Mouse (Mus musculus) spleen, postnatal 14 days (tissue): ENCODE results near the gene Wwc2.

Experiments used
- DNase-seq, 2 experiments: peaks; one replicate each; pipeline ENCODE4 v3.0.0; 2021 to 2022; ENCODE audit warnings: low spot score in 2 of 2

The Wwc2 gene

DNA sequence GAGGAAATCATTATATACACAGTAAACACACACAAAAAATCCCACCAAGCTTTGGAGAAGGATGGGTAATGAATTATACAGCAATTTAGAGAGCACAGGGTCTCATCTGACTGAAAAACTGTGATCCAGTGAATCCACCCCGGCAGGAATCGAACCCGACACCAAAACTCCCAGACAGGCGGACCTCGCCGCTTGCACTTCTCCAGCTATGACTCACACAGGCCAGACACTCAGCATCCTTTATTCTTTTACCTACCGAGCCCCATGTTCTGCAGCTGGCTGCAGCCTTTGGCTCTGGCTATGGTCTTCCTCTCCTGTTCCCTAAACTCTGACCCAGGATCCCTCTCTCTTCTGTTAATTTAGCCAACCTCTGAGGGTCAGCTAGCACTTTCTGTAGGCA is 85.5 kb downstream of the Wwc2 start:
- no peak for DNase-seq

DNA sequence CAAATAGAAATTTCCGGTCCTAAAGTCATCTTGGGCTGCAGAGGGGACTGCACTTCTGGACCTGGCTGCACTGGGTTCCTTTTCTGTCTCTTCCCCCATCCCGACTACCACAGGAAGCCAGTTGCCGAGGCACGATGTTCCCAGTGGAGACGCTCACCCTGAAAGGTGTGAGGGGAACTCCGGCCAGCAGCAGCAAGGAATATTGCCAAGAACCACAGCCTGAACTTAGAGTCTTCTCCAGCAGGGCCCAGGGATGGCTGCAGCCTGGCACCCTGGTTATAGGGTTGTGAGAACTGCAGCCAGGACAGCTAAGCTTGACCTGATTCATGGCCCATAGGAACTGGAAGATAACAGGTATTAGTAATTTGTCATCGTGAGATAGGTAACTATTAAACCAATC is 86.7 kb downstream of the Wwc2 start:
- DNase-seq = no peak

DNA sequence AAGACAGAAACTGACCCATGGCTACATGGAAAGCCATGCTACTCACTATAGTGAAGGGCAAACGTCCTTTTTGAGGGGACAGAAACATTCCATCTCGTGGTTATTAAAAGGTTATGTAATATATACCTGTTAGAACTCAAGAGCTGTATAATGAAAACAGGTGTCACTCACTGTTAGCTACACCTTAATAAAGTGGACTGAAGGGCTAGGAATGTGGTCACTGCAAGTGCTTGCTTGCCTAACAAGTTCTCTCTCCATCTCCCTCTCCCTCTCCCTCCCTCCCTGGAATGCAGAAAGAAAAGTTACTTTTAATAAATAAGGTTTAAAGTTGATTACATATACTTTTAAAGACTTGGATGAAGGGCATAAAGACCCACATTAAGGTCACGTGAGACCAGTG is 88.0 kb downstream of the Wwc2 start:
- DNase-seq = no peak

DNA sequence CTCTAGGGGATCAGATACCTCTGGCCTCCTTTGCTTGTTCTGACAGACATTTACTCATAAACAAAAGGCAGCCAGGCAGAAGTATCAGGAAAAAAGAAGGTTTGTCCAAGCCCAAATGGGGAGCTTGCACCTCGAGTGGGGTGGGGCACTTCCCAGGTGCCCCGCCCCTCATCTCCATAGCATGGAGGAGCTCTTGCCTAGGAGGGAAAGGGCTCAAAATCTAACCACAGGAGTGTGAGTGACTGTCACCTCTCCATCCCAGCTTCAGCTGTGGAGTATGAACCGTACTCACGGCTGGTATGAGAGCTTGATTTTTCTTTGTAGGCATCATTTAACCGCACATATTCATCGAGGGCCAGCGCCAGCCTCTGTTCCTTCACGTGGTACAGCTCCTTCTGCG is 90.4 kb downstream of the Wwc2 start:
- no peak for DNase-seq

DNA sequence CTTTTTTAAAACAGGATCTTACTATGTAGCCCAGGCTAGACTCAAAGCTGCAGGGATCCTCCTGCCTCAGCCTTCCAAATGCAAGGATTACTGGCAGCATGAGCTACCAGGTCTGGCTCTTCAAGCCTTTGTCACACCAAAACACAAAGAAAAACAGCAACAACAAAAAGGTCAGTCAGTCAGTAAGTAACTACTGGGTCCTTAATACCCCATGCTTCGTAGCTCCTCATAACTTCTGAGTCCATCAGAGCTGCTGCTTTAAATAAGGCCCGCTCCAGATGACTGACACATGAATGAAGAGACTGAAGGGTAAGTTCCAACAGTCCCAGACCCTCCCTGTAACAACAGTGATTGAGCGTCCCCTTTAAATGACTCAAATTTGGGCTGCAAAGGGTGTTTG is 90.8 kb downstream of the Wwc2 start:
- no peak for DNase-seq

DNA sequence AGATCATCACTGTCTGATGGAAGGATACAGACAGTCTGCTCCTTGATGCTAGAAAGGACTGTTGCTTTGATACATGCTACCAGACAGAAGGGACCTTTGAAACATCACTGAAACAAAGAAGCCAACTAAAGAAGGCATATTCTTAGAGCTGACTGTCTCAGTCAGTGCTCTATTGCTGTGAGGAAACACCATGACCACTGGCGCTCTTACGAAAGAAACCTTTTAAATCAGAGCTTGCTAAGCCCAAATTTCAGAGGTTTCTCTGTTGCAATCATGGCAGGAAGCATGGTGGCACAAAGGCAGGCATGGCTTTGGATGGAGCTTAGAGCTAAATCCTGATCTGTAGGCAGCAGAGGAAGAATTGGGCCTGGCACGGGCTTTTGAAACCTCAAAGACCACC is 98.3 kb downstream of the Wwc2 start:
- DNase-seq = no peak

DNA sequence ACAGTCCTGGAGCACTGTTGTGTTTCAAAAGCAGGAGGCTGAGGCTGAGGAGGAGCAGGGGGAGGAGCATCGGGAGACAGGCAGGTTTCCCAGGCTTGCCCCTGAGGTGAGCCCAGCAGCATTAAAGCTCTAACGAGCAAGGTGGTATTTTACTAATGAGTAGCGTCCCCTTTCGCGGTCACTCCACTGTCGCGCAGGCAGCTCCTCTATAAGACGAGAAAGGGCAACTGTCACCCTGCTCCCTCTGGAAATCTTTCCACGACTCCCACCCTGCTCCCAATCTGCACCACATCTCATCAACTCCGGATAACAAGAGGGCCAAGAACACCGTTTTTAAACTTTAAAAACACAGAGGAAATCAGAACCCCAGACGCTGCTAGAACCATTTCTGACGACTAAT is 99.1 kb downstream of the Wwc2 start:
- no peak for DNase-seq

DNA sequence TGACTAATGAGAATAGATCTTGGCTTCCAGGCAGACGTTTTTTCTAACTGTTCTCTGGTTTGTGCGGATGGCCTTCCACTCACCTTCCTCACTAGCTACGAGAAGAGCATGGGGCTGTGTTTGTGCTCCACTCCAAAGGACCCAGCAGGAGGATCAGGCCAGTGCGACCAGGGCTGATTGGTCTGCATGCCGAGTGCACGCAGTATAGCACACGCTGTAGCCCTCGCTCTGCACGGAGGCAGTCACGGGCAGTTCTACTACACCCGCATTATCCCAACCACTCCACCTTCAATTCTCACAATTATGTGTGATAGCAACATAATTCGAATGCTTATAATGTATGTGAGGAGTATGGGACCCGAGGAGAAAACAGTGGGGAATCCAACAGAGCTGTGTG is 99.9 kb downstream of the Wwc2 start:
- DNase-seq = no peak

DNA sequence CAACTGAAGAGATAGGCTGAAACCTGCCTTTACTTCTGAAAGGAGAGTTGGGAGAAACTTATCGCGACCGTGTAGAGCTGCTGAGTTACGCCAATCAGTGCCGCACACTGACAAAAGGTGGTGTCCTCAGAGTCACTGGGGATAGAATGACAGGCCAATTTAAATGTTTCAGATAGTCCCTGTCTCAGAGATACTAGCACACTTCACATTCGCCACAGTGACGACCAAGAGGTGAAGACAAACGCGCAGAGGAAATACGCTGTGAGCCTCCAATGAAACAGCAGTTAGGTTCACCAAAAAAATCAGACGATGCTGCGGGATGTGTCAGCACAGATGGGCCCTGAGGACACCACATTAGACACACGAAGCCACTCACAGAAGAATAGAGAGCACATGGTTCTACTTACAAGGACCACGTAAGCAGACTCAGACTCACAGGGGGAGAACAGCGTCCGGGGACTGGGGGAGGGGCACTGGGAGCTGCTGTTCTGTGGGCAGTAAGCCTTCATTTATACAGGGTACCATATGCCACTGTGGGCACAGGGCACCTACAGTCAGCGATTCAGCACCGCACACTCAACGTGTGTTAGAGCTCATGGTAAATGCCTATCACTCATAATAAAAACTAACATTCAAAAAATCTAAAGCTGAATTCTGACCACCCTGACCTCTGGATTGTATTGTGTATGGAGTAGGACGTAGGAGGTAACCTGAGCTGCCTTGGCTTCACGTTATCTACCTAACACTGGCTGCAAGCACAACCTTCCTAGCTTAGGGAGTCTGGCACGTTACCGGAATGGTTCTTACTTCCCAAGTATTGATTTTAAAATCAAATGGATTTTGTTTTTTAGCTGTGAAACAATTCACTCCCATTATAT is 100.5 kb downstream of the Wwc2 start:
- no peak for DNase-seq

DNA sequence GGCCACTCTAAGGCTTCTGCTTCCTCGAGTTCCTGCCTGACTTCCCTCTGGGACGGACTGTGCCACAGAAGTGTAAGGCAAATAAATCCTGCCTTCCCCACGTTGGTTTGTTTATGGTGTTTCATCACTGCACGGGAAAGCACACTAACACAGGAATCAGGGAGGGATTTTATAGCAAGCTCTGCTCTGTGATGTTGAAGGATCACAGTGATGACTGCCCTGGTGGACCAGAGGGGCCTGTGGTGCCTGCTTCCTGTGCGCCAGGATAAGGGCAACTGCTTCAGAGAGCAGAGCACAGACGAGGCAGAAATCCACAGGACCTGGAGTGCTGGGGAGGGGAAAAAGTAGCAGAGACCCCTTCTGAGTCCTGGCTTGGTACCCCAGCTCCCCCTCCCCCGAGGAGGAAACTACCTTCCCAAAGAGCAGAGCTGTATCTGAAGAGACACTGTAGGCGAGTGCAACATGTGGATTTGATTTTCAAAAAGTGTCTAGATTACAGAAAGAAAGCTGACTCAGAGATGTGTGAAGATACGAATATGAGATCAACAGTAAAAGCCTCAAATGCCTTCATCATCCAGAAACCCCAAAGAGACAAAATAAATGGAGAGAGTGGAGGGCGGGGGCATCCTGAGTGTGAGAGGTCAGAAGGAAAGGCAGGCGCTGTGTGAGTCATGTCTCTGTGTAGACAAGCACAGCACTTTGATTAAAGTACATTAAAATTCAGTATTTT is 101.7 kb downstream of the Wwc2 start:
- no peak for DNase-seq

DNA sequence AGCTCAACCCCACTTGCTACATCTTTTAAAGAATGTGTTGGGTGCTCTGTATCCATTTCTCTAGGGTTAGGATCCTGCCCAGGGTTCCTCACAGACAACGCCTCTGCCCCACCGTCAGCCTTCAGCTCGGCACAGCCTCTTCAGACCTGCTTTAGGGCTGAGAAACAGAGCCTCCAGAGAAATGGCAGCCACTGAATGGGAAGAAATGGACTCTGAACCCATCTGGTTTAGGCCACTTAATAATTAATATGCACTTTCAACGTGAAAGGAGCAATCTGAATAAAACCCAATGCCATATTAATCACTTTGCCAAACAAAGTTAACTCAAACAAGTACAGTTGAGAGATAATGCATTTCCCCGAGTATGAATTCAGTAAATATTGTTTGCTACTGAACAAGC is 106.4 kb downstream of the Wwc2 start:
- no peak for DNase-seq

DNA sequence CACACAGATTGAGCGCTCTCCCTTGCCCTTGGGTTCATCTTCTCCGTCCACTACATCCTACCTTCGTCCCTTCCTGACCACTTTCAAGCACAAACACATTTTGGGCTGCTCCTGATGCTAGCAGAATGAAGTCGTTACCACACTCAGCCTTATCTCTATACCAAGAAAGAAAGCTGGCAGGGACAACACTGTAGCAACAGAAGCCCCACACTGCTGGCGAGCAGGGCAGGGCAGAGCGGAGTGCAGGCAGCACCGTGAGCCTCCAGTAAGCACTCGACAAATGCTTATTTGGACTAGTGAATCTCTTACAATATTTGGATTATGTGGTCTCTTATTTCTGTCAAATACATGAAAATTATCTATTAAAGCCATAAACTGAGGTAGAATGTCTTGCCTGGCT is 107.0 kb downstream of the Wwc2 start:
- no peak for DNase-seq

DNA sequence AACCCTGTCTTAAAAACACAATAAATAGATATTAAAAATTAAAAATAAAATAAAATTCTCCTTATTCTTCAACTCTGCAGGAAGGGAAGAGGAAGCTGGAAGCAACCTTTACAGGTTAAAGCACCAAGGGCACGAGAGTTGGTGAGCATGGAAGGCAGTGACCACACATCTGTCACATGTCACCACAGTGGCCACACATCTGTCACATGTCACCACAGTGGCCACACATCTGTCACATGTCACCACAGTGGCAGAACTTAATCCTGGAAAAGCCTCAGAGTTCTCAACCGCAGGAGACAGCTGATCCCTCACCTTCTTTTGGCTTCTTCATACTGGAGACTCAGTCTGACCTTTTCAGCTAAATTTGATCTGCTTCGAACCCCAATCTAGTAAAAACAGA is 112.2 kb downstream of the Wwc2 start:
- no peak for DNase-seq

DNA sequence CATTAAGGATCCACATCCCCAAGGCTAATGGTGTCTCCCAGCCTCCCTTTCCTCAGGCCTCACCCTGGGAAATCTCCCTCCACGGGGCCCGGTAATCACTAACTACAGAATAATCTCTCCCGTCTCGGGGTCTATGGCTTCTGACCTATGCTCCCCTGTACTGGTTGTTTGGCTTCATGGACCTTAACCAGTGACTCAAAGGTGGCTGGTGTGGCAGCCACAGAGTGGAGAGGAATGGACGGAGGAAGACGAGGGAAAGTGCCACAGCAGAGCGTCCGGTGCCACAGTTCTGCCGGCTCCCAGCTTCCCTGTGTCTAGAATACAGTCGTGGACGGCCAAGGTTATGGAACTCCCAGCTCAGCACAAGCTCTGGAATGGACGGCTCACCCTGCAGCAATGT is 114.9 kb downstream of the Wwc2 start:
- DNase-seq = no peak

DNA sequence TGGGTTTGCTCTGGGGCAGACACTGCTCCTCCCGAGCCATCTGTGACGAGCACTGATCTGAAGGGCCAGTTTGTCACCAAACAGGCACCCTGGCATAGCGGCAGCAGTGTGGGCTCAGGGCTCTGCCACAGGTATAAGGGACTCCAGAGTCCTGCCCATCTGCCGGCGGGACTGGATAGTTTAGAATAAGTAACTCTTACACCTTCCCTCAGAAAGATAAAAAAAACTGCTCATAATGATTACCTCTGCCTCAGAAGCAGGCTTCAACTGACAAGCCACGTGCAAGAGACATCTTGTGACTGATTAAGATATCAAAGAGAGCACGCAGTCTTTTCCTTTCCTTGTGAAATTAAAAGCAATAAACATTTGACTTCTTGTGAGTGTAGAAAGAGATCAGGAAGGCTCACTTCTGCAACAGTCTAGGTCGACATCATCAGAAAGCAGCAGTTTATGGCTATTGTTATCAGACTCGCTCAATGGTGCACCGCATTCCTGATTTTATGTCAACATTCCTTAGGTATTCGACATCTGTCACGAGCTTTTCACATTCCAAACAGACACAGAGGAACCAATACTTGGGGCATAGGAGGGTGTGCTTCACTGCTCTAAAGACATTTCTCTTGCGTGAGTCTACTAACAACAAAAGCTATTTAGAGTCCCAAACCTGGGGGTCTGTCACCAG is 116.1 kb downstream of the Wwc2 start:
- DNase-seq = no peak

DNA sequence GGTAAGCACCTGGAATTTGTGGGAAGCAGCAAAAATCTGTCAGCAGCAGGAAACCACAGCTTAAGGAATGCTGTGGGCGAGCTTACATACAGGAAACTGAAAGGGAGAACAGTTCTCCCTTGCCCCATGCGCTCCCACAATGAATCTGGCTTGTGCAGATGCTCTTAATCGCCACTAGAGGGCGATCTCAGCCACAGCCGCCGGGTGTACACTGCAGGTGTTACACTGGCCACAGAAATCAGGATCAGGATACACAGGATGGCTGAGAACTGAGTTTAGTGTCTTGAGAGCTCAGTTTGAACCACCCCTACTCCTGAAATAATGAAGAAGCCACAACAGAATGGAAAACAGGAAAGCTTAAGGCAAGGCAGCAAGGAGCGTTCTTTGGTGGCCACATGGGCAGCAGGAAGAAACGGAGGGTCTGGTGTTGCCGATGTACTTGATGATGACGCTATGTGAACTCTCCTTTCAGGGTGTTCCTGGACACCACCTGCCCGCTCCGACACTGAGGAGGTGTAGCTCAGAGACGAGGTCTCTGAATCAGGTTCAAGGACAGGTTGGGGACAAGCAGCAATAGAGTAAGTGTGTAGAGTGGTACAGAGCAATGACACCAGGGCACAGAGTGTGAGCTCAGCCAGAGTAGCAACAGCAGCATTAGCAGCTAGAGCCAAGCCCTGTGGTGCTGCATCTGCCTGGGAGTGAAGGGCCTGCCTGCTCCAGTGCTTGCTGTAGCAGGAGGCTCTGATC is 118.2 kb downstream of the Wwc2 start:
- DNase-seq = no peak

DNA sequence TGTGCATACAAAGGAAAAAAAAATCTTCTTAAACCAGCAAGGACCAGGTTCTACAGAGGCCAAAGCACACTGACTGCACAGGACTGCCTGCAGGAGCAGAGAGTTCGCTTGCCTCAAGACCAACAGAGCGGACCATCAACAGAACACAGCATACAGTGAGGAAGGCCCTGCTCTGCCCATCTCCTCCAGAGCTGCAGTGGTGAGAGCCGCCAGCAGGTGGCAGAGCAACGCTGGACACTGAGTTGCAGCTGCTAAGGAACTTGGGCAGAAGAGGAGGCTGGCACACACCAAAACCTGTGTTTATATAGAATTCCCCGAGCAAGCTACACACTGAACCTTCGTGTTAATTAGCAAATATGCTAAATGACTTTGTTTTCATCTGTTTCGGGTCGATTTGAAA is 123.7 kb downstream of the Wwc2 start:
- peak; percentile 50 to 74 for DNase-seq

DNA sequence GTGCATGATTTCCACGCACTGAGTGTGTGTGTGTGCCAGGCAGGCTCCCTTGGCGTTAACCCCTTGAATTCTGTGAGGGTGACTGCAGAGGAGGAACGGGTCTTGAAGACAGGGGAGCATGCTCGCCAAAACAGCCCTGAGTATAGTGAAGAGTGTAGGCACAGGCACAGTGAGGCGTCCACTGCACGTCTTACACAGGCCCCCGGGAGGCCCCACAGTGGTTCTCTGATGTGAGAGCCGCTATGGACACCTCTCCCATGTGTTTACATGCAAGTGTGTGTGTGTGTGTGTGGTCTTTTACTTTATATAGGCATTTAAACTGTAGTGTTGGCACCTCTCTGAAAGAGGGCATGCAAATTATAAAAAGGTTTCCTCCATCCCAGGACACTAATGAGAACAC is 124.2 kb downstream of the Wwc2 start:
- DNase-seq = no peak

DNA sequence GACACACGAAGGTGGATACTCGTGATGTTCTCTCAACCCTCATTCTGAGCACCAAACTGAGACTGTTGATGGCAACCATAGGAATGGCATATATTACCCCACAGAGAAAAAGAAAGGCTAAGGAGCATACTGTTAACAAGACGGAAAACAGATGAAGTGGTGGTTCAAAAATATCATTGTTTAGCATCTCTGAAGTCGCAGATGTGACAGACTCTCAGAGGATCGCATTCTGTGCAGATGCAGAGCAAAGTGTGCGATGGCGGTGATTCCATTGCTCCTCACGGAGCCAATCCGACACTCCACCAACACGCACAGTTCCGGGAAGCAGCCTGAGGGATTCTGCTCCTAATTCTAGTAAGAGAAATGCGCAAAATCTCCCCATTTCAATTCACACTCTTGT is 131.5 kb downstream of the Wwc2 start:
- DNase-seq = no peak

DNA sequence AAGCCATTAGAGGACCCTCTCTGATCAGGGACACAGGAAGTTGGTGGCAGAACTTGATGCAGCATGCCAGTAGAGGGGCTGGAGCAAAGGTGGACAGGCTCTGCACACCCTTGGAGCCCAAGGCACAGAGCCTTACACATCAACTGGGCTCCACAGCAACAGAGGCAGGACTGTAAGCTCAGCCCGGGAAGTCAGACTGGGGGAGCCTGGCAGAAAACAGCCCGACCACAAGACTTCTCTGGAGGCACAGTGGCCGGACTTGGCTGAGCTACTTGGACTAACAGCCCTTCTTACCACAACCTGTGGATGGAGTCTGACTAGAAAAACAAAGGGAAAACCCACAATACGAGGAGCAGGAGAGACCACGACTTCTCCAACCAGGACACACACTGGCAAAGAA is 137.4 kb downstream of the Wwc2 start:
- no peak for DNase-seq

DNA sequence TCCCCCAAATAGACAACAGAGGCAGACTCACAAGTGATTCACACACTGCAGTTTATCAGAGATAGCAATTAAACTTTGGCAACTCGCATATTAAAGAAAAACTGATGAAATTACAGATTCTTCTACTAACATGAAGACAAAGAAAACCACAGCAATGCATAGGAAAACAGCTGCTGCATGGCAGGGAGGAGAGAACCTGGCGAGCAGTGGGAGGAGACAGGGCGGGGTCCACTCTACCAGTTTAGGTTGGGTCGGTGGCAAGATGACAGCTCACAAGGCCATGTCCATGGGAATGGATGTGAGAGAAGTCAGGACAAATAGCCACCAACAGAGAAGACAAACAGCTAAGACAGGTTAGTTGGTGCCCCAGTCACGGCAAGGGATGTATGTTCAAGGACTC is 138.0 kb downstream of the Wwc2 start:
- DNase-seq = no peak
